Mouse (Mus musculus) hindbrain, embryonic 14.5 days (tissue): Measurements from ENCODE around the gene Rpl26. TPM values are rescaled to one million over a fixed set of nuclear protein-coding genes. Genes with fewer than 3 reads are reported as not detected.
A peak's percentile ranks its signal among the peaks of the same experiment; 100 is the strongest.

ENCODE experiments used
- ATAC-seq: fragments of 200-750 bp; cut with Nextera tagmentation; 2 replicates; pipeline ENCODE4 v1.8.0; 2017; ENCODE audit warnings: moderate number of reproducible peaks, mild to moderate bottlenecking, moderate TSS enrichment, moderate library complexity; ENCODE audit not compliant: low FRiP score
- DNase-seq: peaks from one replicate; pipeline ENCODE4 v3.0.0-alpha.2; 2015; ENCODE audit warnings: low spot score
- H3K27ac ChIP-seq: fragments of 300-500 bp; sonication (generic); 2 replicates; pipeline ENCODE4 v1.5.1; 2014; ENCODE audit warnings: mild to moderate bottlenecking, moderate library complexity
- H3K27me3 ChIP-seq: fragments of 300-500 bp; sonication (generic); 2 replicates; pipeline ENCODE4 v1.6.1; 2014; ENCODE audit warnings: mild to moderate bottlenecking, low read length, mixed read lengths; ENCODE audit not compliant: control insufficient read depth, insufficient read depth
- H3K36me3 ChIP-seq: fragments of 300-500 bp; sonication (generic); replicated peaks from 2 replicates; pipeline ENCODE4 v1.6.1; 2014; ENCODE audit not compliant: control insufficient read depth, insufficient read depth
- H3K4me1 ChIP-seq: fragments of 300-500 bp; sonication (generic); replicated peaks from 2 replicates; pipeline ENCODE4 v1.6.1; 2014; ENCODE audit warnings: antibody characterized with exemption, low read length, mixed read lengths; ENCODE audit not compliant: control insufficient read depth, insufficient read depth
- H3K4me2 ChIP-seq: fragments of 300-500 bp; sonication (generic); replicated peaks from 2 replicates; pipeline ENCODE4 v1.6.1; 2014; ENCODE audit warnings: mild to moderate bottlenecking, moderate library complexity
- H3K4me3 ChIP-seq: fragments of 300-500 bp; sonication (generic); replicated peaks from 2 replicates; pipeline ENCODE4 v1.5.1; 2014; ENCODE audit warnings: mild to moderate bottlenecking, low read length
- H3K9ac ChIP-seq: fragments of 300-500 bp; sonication (generic); 2 replicates; pipeline ENCODE4 v1.6.1; 2014
- H3K9me3 ChIP-seq: fragments of 300-500 bp; sonication (generic); 2 replicates; pipeline ENCODE4 v1.6.1; 2016; ENCODE audit warnings: low read length; ENCODE audit not compliant: control insufficient read depth
- WGBS: fragments of 180-500 bp; shearing (Covaris S2); extraction: QIAGEN DNeasy Blood & Tissue Kit; methylation state at CpG from one replicate; pipeline ENCODE4 v1.1.7; 2014; 5-methylcytosine and 5-hydroxymethylcytosine counted together
- polyA plus RNA-seq: library from polyadenylated mRNA; unstranded; fragments of >200 nt; fragmentation: Nextera tagmentation; extraction: Ambion mirVana; gene quantifications from 2 replicates; pipeline ENCODE4 v1.2.1, GENCODE M21; 2014

The Rpl26 gene
- polyA plus RNA-seq, 1 experiment from 2014 or later, result 680 TPM

- Histone ChIP-seq H3K9ac (no peak overlapping the region), H3K36me3 (no peaks in the 10 kb centered on the region), H3K4me2 (no peak overlapping the region), H3K27ac (no peak overlapping the region), H3K4me3 (no peak overlapping the region), H3K9me3 (no peaks in the 10 kb centered on the region), H3K27me3 (no peaks in the 10 kb centered on the region), H3K4me1 (no peaks in the 10 kb centered on the region)
- ATAC-seq (no peak), DNase-seq (no peak)
- WGBS, result 43% methylated on average over 4 of the region's 4 CpGs
Observed at GRCm38 (mm10) chr11:68897120-68897519, 4.3 kb upstream of the Rpl26 start.

GRCm38 (mm10) chr11:68897838-68898237 lies 3.5 kb upstream of the Rpl26 start:
- WGBS, result 75% methylated on average over 6 of the region's 6 CpGs
- Histone ChIP-seq H3K4me3 (no peak overlapping the region), H3K9ac (no peak overlapping the region), H3K4me2 (no peak overlapping the region), H3K4me1 (peaks cover 5% of the 10 kb centered on the region), H3K36me3 (peaks cover 3% of the 10 kb centered on the region), H3K9me3 (no peaks in the 10 kb centered on the region), H3K27ac (no peak overlapping the region), H3K27me3 (no peaks in the 10 kb centered on the region)
- DNase-seq (no peak), ATAC-seq (no peak)

GRCm38 (mm10) chr11:68898790-68899189 lies 2.6 kb upstream of the Rpl26 start:
- Histone ChIP-seq H3K4me1 (peaks cover 5% of the 10 kb centered on the region), H3K9ac (no peak overlapping the region), H3K36me3 (peaks cover 12% of the 10 kb centered on the region), H3K4me2 (no peak overlapping the region), H3K27me3 (no peaks in the 10 kb centered on the region), H3K27ac (no peak overlapping the region), H3K4me3 (no peak overlapping the region), H3K9me3 (no peaks in the 10 kb centered on the region)
- 95% methylated on average over 6 of the region's 6 CpGs for WGBS
- ATAC-seq (no peak), DNase-seq (no peak)

- 91% methylated on average over 8 of the region's 8 CpGs for WGBS
- no peak overlapping the region for H3K4me2 ChIP-seq
- ATAC-seq, result no peak
- no peak overlapping the region for H3K4me3 ChIP-seq
- peaks cover 22% of the 10 kb centered on the region for H3K36me3 ChIP-seq
- no peak overlapping the region for H3K9ac ChIP-seq
- no peak for DNase-seq
- H3K27me3 ChIP-seq, result no peaks in the 10 kb centered on the region
- no peaks in the 10 kb centered on the region for H3K9me3 ChIP-seq
- H3K4me1 ChIP-seq, result peaks cover 5% of the 10 kb centered on the region
- no peak overlapping the region for H3K27ac ChIP-seq
Observed at GRCm38 (mm10) chr11:68899815-68900214, 1.6 kb upstream of the Rpl26 start.

GRCm38 (mm10) chr11:68900519-68901350 lies 648 bp upstream of the Rpl26 start:
- no peak for DNase-seq
- Histone ChIP-seq H3K4me3 (peak overlapping the region; percentile 98), H3K27ac (no peak overlapping the region), H3K27me3 (no peaks in the 10 kb centered on the region), H3K4me1 (peaks cover 5% of the 10 kb centered on the region), H3K9me3 (no peaks in the 10 kb centered on the region), H3K4me2 (peak overlapping the region; percentile 56), H3K36me3 (peaks cover 31% of the 10 kb centered on the region), H3K9ac (peak overlapping the region; percentile 46)
- no peak for ATAC-seq
- 30% methylated on average over 31 of the region's 31 CpGs for WGBS

DNA sequence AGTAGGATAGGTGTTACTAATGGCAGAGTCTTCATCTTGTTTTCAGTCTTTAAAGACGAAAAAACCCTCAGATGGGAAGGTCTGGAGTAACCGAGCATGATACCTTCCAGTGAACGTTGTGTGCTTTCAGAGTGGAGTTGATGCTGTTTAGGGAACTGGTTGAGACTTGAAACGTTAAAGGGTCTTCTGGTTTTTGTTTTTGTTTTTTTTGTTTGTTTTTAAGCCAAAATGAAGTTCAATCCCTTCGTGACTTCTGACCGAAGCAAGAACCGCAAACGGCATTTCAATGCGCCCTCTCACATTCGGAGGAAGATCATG lies 623 bp downstream of the Rpl26 start:
- H3K4me2 ChIP-seq, result peak overlapping the region; percentile 79
- H3K27ac ChIP-seq, result peak overlapping the region; percentile 91
- H3K36me3 ChIP-seq, result peaks cover 43% of the 10 kb centered on the region
- ATAC-seq (no peak), DNase-seq (peak; percentile 33)
- no peaks in the 10 kb centered on the region for H3K9me3 ChIP-seq
- peaks cover 5% of the 10 kb centered on the region for H3K4me1 ChIP-seq
- H3K9ac ChIP-seq, result peak overlapping the region; percentile 98
- H3K4me3 ChIP-seq, result peak overlapping the region; percentile 98
- WGBS, result 0% methylated on average over 9 of the region's 10 CpGs
- H3K27me3 ChIP-seq, result no peaks in the 10 kb centered on the region

GRCm38 (mm10) chr11:68902367-68902766 lies 984 bp downstream of the Rpl26 start:
- 6% methylated on average over 11 of the region's 11 CpGs for WGBS

GRCm38 (mm10) chr11:68902823-68903222 lies 1.4 kb downstream of the Rpl26 start:
- 86% methylated on average over 5 of the region's 5 CpGs for WGBS
- H3K36me3 ChIP-seq, result peaks cover 49% of the 10 kb centered on the region
- peak overlapping the region; percentile 98 for H3K9ac ChIP-seq
- H3K4me1 ChIP-seq, result peaks cover 5% of the 10 kb centered on the region
- ATAC-seq, result no peak
- H3K27me3 ChIP-seq, result no peaks in the 10 kb centered on the region
- peak overlapping the region; percentile 79 for H3K4me2 ChIP-seq
- H3K4me3 ChIP-seq, result peak overlapping the region; percentile 98
- no peak for DNase-seq
- no peak overlapping the region for H3K27ac ChIP-seq
- H3K9me3 ChIP-seq, result no peaks in the 10 kb centered on the region

More at GRCm38 (mm10) chr11:68902367-68902766, 984 bp downstream of the Rpl26 start:
- H3K4me3 ChIP-seq, result peak overlapping the region; percentile 98
- ATAC-seq (no peak), DNase-seq (no peak)
- H3K9ac ChIP-seq, result peak overlapping the region; percentile 98
- H3K9me3 ChIP-seq, result no peaks in the 10 kb centered on the region
- no peaks in the 10 kb centered on the region for H3K27me3 ChIP-seq
- H3K4me2 ChIP-seq, result peak overlapping the region; percentile 79
- peaks cover 47% of the 10 kb centered on the region for H3K36me3 ChIP-seq
- H3K27ac ChIP-seq, result no peak overlapping the region
- H3K4me1 ChIP-seq, result peaks cover 5% of the 10 kb centered on the region

- ATAC-seq, result no peak
- H3K36me3 ChIP-seq, result peaks cover 49% of the 10 kb centered on the region
Observed at GRCm38 (mm10) chr11:68903775-68904174, 2.4 kb downstream of the Rpl26 start.

More at GRCm38 (mm10) chr11:68903775-68904174, 2.4 kb downstream of the Rpl26 start:
- Histone ChIP-seq H3K4me3 (no peak overlapping the region), H3K9me3 (no peaks in the 10 kb centered on the region), H3K4me1 (peaks cover 5% of the 10 kb centered on the region), H3K27me3 (no peaks in the 10 kb centered on the region), H3K4me2 (no peak overlapping the region), H3K27ac (no peak overlapping the region), H3K9ac (no peak overlapping the region; the same call in 1 of the 2 replicates)
- DNase-seq, result no peak
- 89% methylated on average over 2 of the region's 2 CpGs for WGBS
